Mouse (Mus musculus): Measurements from ENCODE around the gene Uaca.

Uaca gene

DNA sequence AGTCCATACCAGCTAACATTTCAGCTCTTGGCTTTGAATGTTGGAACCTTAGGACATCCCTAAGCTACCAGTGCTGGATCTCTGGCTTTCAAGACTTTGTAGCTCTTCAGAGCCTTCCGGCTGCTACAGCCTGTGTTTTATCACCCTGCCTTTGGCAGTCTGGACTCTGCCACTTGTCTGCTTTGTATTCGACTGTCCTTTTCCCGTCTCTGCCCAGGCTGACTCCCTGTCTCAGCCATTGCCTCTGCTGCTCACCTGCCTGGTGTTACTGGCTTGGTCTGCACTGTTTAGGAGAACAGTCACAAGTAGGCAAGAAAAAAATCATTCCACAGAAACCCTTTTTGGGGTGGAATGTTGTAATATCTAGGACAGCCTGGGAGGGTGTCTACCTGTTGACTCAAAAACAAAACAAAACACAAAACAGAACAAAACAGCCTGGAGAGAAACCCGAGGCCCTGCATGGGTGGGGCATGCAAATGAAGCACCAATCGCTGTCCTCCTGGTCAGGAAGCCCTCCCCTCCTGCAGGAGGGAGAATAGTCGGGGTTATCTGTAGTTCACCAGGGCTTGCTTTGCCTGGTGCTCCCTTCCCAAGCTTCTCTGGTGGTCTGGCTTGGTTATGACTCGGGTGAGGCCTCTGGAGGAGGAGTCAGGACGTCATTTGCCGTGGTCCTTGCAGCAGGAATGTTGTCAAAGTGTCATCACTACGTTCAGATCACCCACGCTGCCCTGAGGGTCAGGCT, 19.0 kb downstream of the Uaca start:
- TF ChIP-seq GATA4 (IDR thresholded peaks at IDR 0.05; ENCODE audit: insufficient replicate concordance, low read length), result no peak

DNA sequence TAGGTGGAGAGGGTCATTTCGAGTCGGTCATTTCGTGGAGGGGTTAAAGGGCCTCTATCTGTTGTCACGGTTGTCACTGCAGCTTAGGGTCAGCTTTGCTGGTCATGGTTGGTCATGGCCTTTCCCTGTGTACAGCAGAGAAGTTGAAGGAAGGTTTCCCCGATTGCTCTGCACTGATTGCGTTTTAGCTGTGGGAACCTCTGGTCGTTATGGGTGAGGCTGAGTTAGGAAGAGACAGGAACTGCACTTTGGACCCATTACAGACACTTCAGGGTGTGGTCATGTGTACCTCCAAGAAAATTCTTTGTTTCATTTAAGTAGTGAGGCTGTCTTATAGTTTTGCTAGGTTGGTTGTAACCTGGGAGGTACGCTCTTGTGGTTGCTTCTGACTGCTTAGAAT, 21.2 kb downstream of the Uaca start:
- TF ChIP-seq GATA4 (IDR thresholded peaks at IDR 0.05; ENCODE audit: insufficient replicate concordance, low read length), result no peak

DNA sequence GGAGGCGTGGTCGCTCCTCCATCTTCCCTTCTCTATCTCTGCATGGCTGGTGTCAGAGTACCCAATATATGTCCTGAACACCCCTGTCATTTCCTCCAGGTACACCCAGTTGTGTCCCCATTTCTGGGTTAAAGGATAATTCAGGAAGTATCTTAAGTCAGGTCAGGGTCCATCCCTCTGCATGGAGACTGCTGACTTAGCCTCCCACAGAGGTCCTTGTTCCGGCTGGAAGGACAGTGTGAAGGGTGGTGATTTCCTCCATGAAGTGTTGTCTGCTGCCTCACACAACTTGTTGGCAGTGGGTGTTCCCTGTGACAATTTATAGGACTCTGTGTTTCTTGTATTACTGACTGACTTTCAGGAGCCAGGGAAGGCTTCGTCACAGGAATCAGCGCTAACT, 23.2 kb downstream of the Uaca start:
- TF ChIP-seq GATA4 (IDR thresholded peaks at IDR 0.05; ENCODE audit: insufficient replicate concordance, low read length), result no peak

- TF ChIP-seq GATA4 (IDR thresholded peaks at IDR 0.05; ENCODE audit: insufficient replicate concordance, low read length), result no peak
Observed at GRCm38 (mm10) chr9:60819340-60819739, 25.0 kb downstream of the Uaca start.

DNA sequence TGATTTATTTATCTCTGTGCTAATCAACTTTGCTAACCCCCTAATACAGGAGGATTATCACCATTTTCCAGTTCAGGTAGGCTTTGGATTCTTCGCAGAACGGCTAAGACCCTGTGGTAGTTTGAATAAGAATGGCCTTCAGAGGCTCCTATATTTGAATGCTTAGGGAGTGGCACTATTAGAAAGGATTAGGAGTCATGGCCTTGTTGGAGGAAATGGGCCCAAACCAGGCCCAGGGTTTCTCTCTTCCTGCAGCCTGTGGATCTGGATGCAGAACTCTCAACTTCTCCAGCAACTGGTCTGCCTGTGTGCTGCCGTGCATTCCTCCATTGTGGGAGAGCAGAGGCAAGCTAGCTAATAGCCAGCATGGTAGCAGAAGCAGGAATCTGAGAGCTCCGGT, 27.2 kb downstream of the Uaca start:
- TF ChIP-seq GATA4 (IDR thresholded peaks at IDR 0.05; ENCODE audit: insufficient replicate concordance, low read length), result no peak

DNA sequence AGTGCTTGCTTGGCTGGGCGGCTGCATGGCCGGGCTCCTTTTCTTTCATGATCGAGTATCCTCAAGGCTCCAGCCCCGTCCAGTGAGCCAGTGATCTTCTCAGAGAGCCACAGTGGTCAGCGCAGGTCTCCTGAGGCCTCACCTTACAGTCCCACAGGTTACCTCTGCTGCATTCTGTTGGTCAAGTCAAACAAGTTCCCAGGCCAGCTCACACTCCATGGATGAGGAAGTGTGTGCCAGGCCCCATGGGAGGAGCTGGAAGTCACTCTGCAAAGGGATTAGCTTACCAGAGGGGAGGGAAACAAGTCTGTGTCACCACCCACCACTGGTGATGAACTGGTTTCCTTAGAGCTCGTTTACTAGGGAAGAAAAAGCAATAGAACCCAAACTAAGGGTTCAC, 28.3 kb downstream of the Uaca start:
- TF ChIP-seq GATA4 (IDR thresholded peaks at IDR 0.05; ENCODE audit: insufficient replicate concordance, low read length), result no peak

DNA sequence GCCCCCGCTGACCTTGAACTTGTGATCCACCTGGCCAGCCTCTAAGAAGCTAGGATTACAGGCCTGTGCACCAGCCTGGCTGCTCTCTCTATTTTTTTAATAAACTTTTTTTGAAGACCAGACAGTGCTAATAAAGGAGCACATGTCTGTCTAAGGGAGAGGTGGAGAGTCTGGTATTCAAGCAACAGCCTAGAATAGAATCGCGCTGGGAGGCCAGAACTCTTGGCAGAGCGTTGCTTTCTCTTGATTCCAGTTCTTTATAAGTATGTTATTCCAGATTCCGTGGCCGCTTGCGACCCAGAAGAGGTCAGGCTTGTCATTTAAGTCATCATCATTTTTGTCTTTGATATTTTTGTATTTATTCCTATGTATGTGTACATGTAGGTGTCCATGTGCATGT, 31.2 kb downstream of the Uaca start:
- no peak for TF ChIP-seq GATA4 (IDR thresholded peaks at IDR 0.05; ENCODE audit: insufficient replicate concordance, low read length)

GRCm38 (mm10) chr9:60826759-60827158, 32.4 kb downstream of the Uaca start:
- TF ChIP-seq GATA4 (IDR thresholded peaks at IDR 0.05; ENCODE audit: insufficient replicate concordance, low read length), result no peak

GRCm38 (mm10) chr9:60828196-60828595, 33.9 kb downstream of the Uaca start:
- TF ChIP-seq GATA4 (IDR thresholded peaks at IDR 0.05; ENCODE audit: insufficient replicate concordance, low read length), result no peak

DNA sequence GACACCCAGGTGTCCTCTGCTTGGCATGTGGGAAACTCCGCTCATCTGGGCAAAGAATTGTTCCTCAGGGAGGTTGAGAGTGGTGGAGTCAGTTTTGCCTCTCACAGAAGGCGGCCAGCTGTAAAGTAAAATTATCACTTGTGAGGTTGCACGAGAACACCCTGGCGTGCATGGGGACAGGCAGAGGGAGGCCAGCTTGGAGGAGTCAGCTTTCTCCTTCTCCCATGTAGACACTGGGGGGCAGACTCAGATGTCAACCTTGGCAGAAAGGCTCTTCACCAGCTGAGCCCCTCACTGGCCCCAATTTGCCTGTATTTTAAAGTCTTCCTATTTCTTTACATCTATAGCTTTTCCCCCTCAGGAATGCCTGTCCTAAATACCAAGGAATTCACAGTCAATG, 35.3 kb downstream of the Uaca start:
- TF ChIP-seq GATA4 (IDR thresholded peaks at IDR 0.05; ENCODE audit: insufficient replicate concordance, low read length), result no peak

GRCm38 (mm10) chr9:60830079-60830478, 35.7 kb downstream of the Uaca start:
- no peak for TF ChIP-seq GATA4 (IDR thresholded peaks at IDR 0.05; ENCODE audit: insufficient replicate concordance, low read length)

DNA sequence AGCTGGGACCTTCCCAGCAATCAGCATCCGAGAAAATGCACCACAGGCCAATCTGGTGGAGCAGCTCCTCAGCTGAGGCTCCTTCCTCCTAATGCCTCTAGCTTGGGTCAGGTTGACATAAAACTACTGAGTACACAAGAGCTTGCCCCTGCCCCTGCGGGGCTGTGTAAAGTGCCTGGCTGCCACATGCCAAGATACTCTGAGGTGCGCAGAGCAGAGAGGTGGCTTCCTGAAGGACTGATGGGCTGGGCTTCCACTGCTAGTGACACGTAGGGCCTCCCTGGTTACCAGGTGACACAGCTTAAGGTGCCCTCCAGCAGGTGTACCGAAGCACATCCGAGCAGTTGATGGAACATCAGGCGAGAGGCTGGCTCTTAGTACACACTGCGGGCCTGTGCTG, 37.9 kb downstream of the Uaca start:
- no peak for TF ChIP-seq GATA4 (IDR thresholded peaks at IDR 0.05; ENCODE audit: insufficient replicate concordance, low read length)

DNA sequence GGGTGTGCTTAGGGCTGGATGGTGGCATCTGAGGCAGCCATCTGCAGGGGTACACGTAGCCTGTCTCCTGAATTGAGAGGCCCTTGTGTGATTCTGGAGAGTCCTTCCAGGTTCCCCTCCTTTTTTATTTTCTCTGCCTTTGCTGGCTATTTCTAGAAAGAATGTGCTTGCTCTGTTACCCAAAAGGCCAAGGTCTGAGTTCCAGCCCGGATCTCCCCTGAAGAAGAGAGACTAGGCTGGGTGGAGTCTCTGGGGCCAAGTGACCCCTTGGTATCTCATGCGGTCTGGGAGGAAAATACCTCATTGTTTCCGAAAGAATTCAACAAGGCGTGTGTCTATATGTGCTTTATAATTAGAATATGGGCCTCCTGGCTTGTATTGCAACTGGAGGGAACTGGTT, 41.8 kb downstream of the Uaca start:
- no peak for TF ChIP-seq GATA4 (IDR thresholded peaks at IDR 0.05; ENCODE audit: insufficient replicate concordance, low read length)

GRCm38 (mm10) chr9:60837078-60837448, 42.7 kb downstream of the Uaca start:
- TF ChIP-seq GATA4 (IDR thresholded peaks at IDR 0.05; ENCODE audit: insufficient replicate concordance, low read length), result no peak

DNA sequence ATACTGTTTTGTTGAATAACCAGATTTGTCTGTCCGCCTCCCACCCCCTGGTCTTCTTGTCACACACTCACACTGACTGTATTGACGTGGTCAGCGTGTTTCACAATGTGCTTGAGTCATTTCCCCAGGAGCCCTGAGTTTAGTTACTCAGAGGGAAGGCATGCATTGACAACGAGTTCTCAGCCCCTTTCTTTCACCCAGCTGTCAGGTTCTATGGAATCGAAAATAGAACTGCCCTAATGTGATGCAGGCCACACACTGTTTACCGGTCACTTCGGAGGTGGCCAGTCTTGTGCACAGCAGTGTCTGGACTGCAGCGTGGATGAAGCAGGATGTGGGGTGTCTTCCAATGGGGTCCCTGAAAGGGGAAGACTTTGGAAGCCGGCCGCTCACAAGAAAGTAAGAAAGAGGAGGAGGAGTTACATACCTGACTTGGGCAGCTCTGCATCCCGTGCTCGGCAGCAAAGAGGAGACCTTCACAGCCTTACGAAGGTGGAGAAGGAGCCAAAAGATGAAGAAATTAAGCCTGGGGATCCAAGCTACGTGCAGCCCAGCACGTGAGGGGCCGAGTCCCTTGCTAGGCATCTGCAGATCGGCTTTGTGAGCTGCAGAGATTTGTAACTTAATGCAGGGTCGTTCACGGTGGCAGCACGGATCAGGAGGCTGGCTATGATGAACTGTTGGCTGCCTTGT, 43.3 kb downstream of the Uaca start:
- no peak for TF ChIP-seq GATA4 (IDR thresholded peaks at IDR 0.05; ENCODE audit: insufficient replicate concordance, low read length)

- TF ChIP-seq GATA4 (IDR thresholded peaks at IDR 0.05; ENCODE audit: insufficient replicate concordance, low read length), result no peak
Observed at GRCm38 (mm10) chr9:60838331-60838872, 44.1 kb downstream of the Uaca start.
